Mouse (Mus musculus) adrenal gland, postnatal 25 days (tissue): ENCODE results near the gene Adcyap1r1. TPM values are rescaled to one million over a fixed set of nuclear protein-coding genes. Genes with fewer than 3 reads are reported as not detected.
A peak's percentile ranks its signal among the peaks of the same experiment; 100 is the strongest.

Experiments
- DNase-seq: peaks from one replicate; pipeline ENCODE4 v3.0.0; 2021; ENCODE audit warnings: mixed read lengths
- microRNA-seq, 2 experiments: library from miRNA; unstranded; fragments of <30 nt; microRNA quantifications; one replicate each; pipeline ENCODE4 v1.2.0; 2021
- total RNA-seq: library from RNA; stranded (reverse); gene quantifications from 2 replicates; pipeline ENCODE4 v1.2.3, GENCODE M21; 2021

The Adcyap1r1 gene
- total RNA-seq, 1 experiment from 2014 or later, result 37.9 TPM

- no peak for DNase-seq
These were observed 49.3 kb downstream of the Adcyap1r1 start for GRCm38 (mm10) chr6:55501061-55501460.

GRCm38 (mm10) chr6:55502309-55502708 is 50.5 kb downstream of the Adcyap1r1 start:
- no peak for DNase-seq

- peak; percentile 25 for DNase-seq
These were observed 53.2 kb downstream of the Adcyap1r1 start for GRCm38 (mm10) chr6:55504797-55505488.

DNA sequence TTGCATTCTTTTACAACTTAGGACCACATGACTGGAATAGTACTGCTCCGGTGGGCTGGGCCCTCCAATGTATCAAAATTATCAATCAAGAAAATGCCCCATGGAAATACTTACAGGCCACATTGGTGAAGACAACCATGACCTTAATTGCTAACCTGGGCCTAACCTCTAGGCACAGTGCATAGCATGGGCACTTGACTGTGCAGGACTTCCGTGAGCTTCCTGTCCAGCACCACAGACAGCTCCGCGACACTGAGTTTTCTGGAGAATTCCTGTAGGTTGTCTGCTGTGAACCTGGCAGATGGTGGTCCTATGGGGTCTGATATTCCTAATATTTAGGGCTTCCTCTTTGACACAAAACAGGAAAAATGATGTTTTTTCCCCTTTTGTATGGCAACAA is 54.7 kb downstream of the Adcyap1r1 start:
- DNase-seq, result no peak

GRCm38 (mm10) chr6:55509130-55509870 is 57.5 kb downstream of the Adcyap1r1 start:
- DNase-seq, result no peak

GRCm38 (mm10) chr6:55511212-55512065 is 59.7 kb downstream of the Adcyap1r1 start:
- peak; percentile 79 for DNase-seq

DNA sequence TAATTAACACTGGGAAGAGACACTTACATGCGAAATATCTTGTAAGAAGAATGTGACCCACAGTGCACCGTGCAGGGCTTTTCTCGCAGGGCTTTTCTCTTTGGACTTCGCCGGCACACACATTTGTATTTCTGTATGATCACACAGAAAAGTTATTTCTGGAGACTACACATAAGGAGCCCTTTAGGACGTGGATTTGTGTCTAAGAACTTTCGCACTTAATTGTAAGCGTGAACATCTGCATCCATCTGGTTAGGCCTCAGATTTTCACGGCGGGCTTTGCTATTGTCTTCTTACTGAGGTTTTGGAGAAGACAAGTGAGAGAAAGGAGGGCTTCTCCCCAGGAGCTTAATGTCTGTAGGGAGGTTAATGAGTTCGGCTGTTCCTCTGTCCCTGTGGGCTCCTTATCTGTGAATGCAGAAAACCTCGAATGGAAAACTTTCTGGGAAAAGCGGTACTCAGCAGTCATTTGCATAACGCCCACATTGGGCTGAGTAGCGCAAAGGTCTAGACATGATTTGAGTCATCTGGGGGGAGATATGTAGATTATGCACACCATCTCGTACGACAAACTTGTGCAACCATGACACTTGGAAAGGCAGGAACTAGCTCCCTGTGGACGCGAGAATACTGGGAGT is 60.4 kb downstream of the Adcyap1r1 start:
- DNase-seq, result no peak

DNA sequence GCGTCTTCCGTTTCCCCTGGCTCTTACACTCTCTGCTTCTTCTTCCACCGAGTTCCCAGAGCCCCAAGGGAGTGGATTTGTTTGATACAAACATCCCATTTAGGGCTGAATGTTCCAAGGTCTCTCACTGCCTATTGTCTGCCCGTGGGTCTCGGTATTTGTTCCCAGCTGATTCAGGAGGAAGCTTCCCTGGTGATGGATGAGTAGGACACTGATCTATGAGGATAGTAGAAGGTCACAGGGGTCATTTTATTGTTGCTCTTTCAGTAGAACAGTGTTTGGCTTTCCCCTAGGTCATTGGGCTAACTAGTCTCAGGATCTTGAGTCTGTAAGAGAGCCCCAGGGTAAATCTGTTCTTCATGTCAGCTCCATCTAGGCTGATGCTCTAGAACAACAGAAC is 61.7 kb downstream of the Adcyap1r1 start:
- no peak for DNase-seq

GRCm38 (mm10) chr6:55519605-55520201 is 67.9 kb downstream of the Adcyap1r1 start:
- DNase-seq, result peak; percentile 67

DNA sequence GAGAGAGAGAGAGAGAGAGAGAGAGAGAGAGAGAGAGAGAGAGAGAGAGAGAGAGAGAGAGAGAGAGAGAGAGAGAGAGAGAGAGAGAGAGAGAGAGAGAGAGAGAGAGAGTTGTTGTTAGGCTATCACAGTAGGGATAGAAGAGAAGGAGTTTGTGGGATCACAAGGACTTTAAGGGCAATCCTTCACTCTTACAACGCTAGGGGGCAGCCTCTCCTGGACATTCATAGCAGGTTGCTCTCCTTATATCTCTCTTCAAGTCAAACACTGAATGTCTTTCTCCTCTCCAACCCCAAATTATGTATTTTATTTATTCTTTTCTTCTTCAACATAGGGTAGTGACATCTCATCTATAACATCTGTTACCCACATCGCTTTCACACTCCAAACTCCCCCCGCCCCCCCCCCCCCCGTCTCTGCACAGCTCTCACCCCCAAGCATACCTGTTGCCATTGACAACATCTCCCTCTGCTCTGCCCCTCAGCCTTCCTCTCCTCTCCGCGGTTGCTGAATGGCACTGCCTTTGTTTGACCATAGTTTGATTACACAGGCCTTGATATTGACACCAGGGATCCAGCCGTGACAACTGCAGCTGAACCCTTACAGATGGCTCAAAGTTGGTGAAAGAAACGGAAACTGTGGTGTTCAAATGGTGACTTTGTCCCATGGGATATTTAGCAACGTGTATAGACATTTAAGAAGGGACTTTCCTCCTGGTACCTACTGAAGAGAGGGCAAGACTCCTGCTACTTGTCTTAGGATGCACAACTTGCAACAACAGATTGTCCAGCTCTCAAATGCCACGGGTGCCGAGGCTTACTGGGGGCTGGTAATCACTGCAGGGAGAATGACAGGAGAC is 68.7 kb downstream of the Adcyap1r1 start:
- peak; percentile 29 for DNase-seq

- DNase-seq, result no peak
These were observed 84.7 kb downstream of the Adcyap1r1 start for GRCm38 (mm10) chr6:55536469-55536868.

- no peak for DNase-seq
These were observed 87.4 kb downstream of the Adcyap1r1 start for GRCm38 (mm10) chr6:55539196-55539595.

DNA sequence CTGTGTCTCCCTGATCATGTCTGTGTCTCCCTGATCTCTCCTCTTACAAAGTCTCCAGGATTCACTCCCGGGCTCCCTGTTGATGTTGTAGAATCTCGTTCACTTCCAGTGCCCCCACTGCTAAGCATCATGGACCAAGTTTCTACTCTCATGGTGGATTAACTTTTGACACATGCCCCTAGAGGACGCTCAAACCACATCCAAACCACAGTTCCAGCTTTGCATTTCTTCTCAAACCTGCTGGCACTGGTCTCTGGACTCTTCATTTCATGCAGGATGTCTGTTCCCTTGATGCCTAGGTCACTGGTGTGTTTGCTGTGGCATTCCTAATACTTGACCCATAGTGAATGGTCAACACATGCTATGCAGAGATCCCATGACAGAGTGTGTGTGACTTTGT is 90.6 kb downstream of the Adcyap1r1 start:
- no peak for DNase-seq

DNA sequence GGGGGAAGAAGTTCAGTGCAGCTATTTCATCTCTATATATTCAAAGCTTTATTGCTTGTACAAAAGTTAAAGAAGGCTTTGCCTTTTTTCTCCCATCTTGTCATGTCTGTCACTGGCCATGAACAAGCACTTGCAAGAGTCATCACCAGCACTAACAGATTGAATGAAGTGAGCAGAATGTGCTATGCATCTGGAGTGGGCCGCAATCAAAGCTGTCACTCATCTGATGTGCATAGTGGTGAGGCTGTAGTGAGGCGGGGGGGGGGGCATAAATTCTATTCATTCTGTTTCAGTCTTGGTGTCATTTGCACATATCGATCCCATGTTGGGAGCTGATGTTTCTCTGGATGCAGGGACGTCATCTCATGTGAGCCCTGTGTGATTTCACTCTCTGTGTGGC is 91.6 kb downstream of the Adcyap1r1 start:
- no peak for DNase-seq

DNA sequence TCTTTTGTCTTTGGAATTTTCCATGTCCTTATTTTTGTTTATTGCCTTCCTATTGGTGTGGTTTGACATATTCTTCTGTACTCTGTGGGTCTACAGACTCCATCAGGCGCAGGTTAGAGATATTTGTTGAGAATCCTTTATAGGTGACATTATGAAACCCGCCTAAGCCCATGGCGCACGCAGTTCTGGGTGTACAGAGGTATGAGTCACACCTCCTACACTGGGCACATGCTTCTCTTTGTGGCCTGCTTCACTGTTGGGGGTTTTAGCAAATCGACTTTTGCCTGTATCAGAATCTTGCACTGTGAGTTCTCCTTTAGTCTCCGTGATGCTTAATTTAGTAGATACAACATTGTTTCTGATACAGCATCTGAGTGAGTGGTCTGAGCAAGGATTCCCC is 97.4 kb downstream of the Adcyap1r1 start:
- DNase-seq, result no peak

DNA sequence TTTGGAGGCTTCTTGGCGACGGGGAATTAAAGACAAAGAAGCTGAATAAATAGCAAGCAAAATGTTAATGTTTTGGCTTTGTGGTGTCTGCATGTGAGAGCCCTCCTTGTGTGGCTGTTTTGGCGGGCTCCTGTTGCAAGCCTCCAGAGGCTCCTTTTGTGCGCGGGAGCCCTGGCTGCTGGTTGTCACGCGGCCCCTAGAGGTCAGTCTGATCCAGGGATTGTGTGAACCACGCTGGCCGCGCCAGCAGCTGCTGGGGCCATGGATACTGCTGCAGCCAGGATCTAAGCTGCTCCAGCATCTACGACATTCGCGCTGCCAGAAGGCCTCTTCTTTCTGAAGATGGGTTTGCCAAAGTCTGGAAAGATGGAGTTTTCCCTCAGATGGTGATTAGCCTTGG is 99.1 kb downstream of the Adcyap1r1 start:
- DNase-seq, result peak; percentile 4

Small RNAs within 50 kb of the gene (microRNA-seq; reads per million reads assigned to microRNA genes)
- gene Gm44352, result 0 reads per million in 2 experiments

Other genes starting within 250 kb of the Adcyap1r1 start
- 6.0 and 6.2 TPM in 2 replicates for gene Mindy4, start 248.6 kb upstream of the Adcyap1r1 start, total RNA-seq
- gene Aqp1, start 115.5 kb upstream of the Adcyap1r1 start, total RNA-seq, result 34.6 and 48.9 TPM in 2 replicates
- gene Ghrhr, start 75.7 kb upstream of the Adcyap1r1 start, total RNA-seq, result not detected in 2 replicates
- not detected in 2 replicates for gene Neurod6, start 229.3 kb downstream of the Adcyap1r1 start, total RNA-seq